Mouse (Mus musculus) left cerebral cortex, postnatal 10 days (tissue): ENCODE results near the gene Hexb. TPM values are rescaled to one million over a fixed set of nuclear protein-coding genes. Genes with fewer than 3 reads are reported as not detected.

Experiments used
- DNase-seq, 2 experiments: peaks; one replicate each; pipeline ENCODE4 v3.0.0; 2021 to 2022; ENCODE audit warnings: low spot score in 2 of 2, mixed read lengths in 1 of 2; ENCODE audit errors: extremely low spot score in 1 of 2
- intact Hi-C: fragments of 180-260 bp; cut with DNase I; formaldehyde crosslinking; loops from one replicate; pipeline ENCODE4 v1.15.1; 2025
- total RNA-seq, 2 experiments: library from RNA; stranded (reverse); gene quantifications; 2 replicates each; pipeline ENCODE4 v1.2.3; 2021

The Hexb gene
- 10 to 100 TPM; 90.1 to 93.4 TPM for total RNA-seq

DNA sequence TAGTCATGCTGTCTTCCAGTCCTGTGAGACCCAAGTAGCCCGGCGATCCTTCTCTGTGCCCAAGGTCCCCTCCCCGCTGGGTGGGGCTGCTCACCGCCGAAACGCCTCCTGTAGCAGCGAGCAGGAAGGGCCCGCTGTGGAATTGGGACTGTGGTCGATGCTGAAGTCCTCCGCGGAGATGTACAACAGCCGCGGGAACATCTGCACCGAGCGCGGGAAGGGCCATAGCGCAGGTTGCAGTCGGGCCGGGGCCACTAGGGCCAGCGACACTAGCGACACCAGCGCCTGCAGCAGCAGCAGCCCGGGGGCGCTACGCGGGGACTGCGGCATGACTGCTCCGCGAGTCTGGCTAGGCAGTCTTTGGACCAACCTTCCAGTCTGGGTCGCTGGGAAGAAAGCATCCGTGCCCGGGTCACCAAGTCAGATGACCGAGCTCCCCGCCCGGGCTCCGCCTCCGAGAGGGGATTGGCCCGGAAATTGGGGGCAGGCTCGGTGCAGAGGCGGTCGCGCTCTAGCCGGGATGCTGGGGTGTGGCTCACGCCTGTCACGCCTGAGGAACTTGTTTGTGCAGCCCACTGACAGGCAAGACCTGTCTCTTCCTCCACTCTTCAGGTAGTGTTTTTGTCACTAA is at the start of gene Hexb:
Gene Hexb (minus strand): TSS at position 426 of the 631 bp plus-strand sequence.
- DNase-seq = peak; percentile 81 to 95
- intact Hi-C loops = no loop called here

DNA sequence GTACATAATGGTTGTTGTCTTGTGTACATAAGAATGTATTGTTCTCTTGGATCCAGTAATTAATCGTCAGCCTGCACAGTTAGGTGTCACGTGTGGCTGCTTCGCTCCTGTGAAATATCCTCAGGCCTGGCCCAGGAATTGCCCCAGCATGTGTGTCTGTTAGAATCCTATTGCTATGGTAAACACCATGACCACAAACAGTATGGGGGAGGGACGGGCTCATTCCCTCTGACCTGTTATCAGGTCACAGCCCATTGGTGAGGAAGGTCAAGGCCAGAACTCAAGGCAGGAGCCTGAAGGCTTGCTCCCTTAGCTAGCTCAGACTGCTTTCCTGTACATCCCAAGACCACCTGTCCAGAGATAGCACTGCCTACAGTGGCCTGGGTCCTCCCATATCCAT is 49.6 kb upstream of the Hexb start:
- DNase-seq = no peak
- intact Hi-C loops = no loop called here

DNA sequence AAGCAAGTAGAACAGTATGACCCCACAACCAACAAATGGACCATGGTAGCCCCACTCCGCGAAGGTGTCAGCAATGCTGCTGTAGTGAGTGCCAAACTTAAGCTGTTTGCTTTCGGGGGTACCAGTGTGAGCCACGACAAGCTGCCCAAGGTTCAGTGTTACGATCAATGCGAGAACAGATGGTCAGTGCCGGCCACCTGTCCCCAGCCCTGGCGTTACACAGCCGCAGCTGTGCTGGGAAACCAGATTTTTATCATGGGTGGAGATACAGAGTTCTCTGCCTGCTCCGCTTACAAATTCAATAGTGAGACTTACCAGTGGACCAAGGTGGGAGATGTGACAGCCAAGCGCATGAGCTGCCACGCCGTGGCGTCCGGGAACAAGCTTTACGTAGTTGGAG is 48.1 kb upstream of the Hexb start:
- intact Hi-C loops = no loop called here
- no peak for DNase-seq

DNA sequence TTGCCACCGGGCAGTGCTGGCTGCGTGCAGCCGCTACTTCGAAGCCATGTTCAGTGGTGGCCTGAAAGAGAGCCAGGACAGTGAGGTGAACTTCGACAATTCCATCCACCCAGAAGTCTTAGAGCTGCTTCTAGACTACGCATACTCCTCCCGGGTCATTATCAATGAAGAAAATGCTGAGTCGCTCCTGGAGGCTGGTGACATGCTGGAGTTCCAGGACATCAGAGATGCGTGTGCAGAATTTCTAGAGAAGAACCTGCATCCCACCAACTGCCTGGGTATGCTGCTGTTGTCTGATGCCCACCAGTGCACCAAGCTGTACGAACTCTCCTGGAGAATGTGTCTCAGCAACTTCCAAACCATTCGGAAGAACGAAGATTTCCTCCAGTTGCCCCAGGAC is 47.0 kb upstream of the Hexb start:
- DNase-seq = no peak
- intact Hi-C loops = no loop called here

DNA sequence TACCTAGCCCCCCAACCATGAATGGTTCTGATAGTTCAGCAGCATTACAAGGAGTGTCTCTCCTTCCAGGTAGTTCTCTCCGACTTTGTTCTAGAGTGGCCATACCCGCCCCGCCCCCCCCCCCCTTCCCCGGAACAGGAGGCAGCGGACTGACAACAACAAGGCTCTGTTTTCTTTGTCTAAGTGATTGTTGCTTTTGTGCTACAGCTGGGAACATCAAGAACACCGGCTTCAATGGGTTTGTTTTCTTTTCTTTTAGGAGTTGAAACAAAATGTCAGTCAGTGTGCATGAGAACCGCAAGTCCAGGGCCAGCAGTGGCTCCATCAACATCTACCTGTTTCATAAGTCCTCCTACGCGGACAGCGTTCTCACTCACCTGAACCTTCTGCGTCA is 46.6 kb upstream of the Hexb start:
- intact Hi-C loops = loop anchor here (5.0 kb wide), 2 partner anchors 318 to 388 kb away; no protein-coding TSS in a partner anchor
- no peak for DNase-seq

DNA sequence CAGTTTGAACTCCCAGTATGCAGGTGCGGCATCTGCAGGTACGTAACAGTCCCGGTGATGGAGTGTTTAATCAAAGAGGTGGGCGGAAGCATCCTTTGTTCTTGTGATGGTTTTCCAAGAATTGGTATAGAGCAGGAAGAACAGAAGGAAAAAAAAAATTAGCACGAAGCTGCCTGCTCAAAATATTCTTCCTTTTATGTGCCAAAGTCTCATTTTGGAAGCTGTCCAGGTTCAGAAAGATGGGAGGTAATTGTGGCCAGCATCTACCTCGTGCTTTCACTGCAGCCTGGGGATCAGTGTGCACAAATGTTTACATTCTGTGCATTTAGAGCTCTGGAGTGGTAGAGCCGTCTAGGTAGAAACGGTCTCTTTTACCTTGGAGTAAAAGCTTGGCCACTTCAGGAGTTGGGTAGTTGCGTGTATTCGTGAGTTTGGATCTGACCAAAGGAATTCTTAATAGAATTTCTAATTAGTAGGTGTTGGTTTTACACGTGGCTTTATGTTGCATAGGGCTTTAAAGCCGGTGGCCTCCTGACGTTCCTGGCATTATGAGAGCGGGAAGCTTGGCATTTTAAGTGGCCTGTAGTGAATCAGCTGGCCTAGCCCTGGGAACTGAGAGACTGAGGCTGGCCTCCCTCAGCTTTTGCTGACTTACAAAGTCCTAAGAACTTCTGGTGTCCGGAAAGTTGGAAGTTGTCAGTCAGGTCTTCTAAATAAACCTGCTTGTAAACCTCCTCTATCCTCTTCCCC is 46.0 kb upstream of the Hexb start:
- DNase-seq = no peak
- intact Hi-C loops = loop anchor here (5.0 kb wide), 2 partner anchors 318 to 388 kb away; no protein-coding TSS in a partner anchor

DNA sequence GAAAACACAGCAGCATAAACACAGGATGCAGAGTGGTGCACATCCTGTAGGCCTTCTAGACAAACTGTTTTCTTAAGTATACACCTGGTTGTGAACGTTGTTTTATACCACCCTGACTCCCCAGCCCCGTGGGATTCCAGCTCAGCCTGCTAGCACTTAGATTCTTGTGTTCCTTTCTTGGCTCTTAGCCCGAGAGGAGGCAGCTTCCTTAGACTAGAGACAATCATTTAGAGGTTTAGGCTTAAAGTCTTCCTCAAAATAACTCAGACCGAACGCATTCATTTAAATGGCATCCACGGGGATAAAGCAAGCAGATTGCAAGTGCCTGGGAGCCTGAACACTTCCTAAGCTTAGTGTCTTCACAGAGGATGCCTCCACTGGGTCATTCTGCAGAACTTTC is 44.6 kb upstream of the Hexb start:
- intact Hi-C loops = loop anchor here (5.0 kb wide), 2 partner anchors 320 to 390 kb away; no protein-coding TSS in a partner anchor
- DNase-seq = peak in 1 of 2 experiments; percentile 56

DNA sequence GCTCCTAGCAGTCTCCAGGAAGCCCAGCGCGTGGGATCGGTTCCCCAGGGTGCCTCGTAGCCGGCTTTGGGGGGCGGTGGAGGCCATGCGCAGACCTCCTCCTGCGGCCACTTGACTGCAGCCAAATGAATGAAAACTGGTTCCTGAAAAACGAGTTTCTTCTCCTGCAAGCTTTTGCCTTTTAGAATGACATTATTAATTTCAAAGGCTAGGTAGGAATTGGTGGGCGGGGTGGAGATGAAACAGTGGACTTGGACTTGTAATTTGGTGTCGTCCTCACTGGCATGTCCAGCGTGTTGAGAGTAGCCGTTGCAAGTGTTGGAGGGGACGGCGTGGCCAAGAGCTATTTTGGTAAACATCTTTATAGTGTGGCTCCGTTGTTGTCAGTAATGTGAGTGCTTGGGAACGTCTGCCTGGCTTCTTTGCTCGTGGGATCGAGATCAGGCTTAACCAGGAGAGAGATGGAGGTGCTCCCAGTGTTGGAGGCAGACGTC is 43.7 kb upstream of the Hexb start:
- no peak for DNase-seq
- intact Hi-C loops = loop anchor here (5.0 kb wide), 2 partner anchors 320 to 390 kb away; no protein-coding TSS in a partner anchor

DNA sequence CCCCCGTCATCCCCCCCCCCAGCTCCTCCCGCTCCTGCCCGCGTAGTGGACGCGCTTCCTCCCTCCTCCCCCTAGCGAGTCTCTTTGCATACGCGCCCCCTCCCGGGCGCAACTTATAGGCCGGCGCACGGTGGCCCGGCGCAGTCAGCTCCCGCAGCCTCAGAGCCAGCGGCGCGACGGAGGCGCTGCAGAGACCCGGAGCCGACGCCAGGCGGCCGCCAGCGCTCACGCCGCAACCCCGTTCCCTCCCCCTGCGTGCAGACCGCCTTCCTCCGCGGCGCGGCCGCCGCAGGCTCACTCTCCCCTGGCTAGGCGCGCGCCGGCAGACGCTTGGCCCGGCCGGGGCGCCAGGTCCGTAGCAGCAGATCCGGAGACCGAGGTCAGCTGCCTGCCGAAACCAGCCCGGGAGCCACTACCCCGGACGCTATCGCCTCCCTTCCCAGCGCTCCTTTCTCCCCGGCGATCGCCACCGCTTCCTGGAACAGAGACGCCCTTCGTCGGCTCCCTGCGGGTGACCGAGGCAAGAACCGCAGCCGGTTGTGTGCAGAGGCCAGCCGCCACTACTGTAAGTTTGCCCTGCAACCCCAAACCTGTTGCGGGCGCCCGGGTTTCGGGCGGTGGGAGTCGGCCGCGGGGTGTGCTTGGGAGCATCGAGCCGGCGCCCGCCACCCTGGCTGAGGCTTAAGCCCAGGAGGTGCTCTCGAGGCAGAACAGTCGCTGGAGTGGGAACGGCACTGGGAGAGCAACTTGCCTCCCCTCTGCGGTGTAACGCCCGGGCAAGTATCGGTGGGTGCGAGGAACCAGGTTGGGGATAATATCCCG is 43.0 kb upstream of the Hexb start, which contains the start of gene Enc1:
Gene Enc1 (plus strand): TSS at position 141 of the 822 bp plus-strand sequence.
- peak; percentile 86 to 95 for DNase-seq
- intact Hi-C loops = loop anchor here (5.0 kb wide), 2 partner anchors 321 to 391 kb away; no protein-coding TSS in a partner anchor

DNA sequence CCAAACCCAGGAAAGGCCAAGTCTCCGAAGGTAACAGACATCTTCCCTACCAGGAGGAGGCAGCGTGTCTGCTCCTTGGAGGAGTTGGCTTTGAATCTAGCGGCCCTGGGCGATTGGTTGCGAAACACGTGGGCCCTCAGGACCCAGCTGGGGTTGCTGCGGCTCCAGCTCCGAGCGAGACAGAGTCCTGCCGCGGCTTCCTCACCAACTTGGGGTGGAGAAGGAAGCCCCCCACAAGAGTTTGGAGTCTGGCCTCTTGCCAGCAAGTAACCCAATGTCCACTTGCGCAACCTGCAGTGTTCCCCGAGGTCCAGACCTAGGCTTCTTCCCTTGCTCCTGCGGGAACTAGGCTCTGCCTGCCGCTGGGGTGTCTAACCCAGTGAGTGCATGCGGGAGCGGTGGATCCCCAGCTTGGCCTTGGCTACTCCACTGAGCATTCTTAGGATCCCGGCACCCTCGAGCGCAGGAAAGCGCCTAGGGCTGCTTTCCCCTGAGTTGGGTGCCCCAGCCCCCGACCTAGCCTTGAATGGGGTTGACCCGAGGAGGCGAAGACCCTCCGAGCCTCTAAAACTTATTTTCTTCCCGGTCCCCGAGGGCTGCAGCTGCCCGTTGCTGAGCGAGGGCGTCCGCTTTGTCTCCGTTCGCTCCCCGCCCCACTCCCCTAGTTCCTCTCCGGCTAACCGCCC is 42.3 kb upstream of the Hexb start:
- DNase-seq = peak; percentile 80 to 91
- intact Hi-C loops = loop anchor here (5.0 kb wide), 2 partner anchors 322 to 392 kb away; no protein-coding TSS in a partner anchor

DNA sequence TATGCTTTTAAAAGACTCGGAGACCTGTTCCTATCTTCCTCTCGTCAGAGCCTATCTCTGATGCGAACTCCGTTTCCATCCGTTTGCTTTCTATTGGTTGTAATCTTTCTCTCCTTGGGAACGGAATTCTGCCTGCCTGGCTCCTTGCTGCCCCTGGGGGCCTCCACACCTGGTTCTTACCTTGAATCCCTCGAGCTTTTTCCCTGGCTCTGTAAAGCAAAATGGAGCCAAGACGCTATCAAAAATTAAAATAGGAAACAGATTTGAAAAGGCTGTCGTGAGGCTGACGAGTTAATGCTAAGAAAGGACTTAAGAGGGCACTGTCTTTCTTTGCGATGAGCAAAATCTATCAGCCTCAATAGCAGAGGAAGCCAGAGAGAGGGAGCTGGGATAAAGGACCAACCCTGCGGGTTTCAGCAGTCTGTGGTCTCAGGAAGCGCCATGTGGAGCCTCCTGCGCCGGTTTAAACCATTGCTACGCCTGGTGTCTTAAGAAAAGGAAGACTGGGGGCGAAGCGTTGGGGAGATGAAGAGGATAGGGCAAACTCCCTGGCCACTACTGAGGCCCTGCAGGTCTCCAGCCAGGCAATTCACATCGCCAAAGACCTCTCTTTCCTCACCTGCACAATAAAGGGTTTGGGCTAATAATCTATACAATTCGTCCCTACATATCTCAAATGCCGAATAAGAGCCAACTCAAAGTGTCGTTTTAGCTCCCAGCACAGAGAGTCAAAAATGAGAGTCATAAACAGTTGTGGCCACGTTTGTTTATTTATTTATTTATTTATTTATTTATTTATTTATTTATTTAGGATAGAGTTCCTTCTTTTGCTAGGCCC is 41.4 kb upstream of the Hexb start:
- peak; percentile 69 to 72 for DNase-seq
- intact Hi-C loops = loop anchor here (1.0 to 5.0 kb wide), 4 partner anchors 323 to 1003 kb away; no protein-coding TSS in a partner anchor

DNA sequence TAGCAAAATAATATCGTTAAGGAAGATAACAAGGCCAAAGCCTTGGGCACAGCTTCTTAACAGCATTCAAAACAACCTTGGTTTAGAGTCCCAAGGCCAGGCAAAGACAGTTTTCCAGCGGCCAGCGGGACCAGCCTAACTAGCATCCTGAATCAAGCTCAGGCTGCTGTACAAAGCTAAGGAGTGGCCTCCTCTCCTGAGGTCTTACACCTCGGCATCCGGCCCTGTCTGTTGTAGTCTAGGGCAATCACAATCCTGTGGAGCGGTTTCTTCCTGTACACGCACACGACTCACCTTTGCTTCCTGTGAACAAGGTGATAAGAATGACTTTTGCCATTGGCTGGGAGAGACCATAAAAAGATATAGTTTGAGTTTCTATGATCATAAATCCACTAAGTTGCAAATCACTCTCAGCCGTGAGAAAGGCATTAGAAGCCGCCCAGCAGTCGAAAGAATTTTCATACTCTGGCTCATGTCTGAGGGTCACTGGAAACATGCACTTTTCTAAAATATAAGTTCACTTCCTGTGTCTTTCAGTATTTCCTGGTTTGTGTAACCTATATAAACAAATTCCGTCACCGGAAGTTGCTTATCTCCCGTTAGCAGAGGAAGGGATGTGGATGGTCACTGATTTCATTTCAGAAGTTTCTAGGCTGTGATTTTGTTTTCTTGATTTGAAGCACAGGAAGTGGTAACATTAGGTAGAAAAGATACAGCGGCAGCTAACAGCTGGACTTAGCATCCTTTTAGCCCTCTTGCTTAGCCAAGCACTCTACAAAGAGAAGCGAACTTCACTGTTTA is 40.2 kb upstream of the Hexb start:
- intact Hi-C loops = loop anchor here (5.0 kb wide), 1 partner anchor 1004 kb away; no protein-coding TSS in a partner anchor
- no peak for DNase-seq

DNA sequence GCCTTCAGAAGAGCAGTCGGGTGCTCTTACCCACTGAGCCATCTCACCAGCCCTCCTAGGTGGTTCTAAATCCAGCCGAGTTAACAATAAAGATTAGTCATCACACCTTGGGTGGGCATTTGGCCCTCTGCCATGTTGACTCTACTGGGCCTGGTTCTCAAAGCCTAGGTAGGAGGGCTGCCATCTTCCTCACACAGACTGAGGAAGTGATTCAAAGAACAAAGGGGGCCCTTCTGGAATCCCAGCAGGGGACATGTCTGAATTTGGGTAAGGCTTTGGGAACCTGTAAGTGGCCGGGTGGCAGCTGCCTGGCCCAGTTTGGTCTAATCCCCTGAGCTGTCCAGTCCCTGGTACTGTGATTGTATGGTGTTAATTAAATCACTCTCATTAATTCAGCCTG is 39.5 kb upstream of the Hexb start:
- DNase-seq = no peak
- intact Hi-C loops = loop anchor here (5.0 kb wide), 1 partner anchor 1005 kb away; no protein-coding TSS in a partner anchor

DNA sequence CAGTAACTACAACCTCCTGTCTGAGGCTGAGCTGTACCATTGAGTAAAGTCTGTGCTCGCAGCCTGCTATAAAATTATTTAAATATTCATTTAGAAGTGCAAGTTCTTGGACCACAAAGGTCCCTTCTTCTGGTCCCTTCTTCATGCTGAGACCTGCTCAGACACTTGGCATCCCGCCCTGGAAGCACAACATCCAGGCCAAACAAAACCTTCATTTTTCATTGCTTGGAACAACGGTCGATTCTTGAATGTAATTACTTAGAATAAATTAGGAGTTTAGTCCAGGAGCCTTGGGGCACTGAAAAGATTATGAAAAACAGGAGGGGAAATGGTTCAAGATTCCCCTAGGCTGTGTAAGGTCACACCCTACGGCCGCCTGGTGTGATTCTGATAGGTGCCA is 37.8 kb upstream of the Hexb start:
- no peak for DNase-seq
- intact Hi-C loops = loop anchor here (1.0 to 5.0 kb wide), 2 partner anchors 702 to 1006 kb away; no protein-coding TSS in a partner anchor

DNA sequence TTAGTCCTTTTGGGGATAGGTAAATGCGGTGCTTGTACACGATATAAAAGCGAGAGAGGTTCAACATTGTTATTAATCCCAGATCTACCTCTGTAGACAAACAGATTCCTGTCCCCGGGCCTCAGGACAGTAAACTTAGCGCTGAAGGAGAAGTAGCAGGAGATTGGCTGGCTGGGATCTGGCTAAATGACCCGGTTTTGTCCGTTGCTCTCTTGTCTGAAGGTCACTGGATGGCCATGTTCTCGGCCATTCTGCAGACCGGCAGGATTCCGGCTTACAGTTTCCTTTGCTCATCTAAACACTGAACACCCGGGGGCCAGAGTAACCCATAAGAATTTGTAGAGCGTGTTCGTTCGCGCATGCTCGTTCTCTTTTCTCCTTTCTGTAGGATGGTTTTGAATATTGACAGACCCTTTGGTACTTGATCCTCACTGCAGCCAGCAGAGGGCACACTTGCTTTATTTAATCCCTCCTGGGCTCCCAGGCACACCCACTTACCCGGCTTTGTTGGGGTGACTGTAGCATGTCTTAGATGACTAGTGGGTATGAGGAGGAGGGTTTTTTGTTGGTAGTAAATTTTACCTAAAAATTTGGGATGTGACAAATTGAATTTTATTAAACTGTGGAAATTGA is 36.7 kb upstream of the Hexb start:
- peak; percentile 83 to 89 for DNase-seq
- intact Hi-C loops = loop anchor here (1.0 to 5.0 kb wide), 2 partner anchors 703 to 1007 kb away; no protein-coding TSS in a partner anchor

DNA sequence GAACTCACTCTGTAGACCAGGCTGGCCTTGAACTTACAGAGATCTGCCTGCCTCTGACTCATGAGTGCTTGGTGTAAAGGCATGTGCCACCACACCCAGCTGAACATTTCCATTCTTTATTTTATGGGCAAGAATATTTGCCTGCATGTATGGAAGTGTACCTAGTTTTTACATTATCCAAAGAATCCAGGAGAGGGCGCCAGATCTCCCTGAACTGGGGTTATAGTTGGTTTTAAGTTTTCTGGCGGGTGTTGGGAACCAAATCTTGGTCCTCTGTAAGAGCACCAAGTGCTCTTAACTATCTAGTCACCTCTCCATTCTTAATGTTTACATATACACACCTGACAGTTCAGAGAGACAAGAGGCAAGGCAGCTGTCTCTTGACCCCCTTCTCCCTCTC is 34.9 kb upstream of the Hexb start:
- intact Hi-C loops = no loop called here
- DNase-seq = no peak
